8 mouse cellular contexts compared by ENCODE assay signal in the genomic region with DNA sequence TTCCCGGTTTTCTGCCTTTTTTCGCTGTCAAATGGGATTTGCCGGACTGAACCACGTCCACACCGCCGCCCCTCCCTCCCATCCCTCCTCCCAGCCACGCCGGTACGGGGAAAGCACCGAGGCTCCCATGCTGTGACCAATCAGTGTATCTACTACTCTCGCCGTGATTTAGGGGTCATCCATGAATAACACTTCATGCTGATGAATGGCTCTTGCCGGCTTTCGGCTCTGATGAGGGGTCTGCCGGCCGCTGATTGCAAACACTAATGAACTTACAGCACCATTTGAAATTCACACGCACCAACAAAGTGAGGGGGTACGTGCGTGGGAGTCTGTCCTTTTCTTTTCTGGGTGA. TPM values are rescaled to one million over a fixed set of nuclear protein-coding genes. Genes with fewer than 3 reads are reported as not detected.
DNase-seq lines count a peak whose midpoint lies in the region; ATAC-seq and TF ChIP-seq lines count a peak whose summit lies in the region.

A gene (minus strand): TSS at position 21 of the 355 bp plus-strand sequence.

- H3K4me1 ChIP-seq in lung, embryonic 14.5 days (ENCODE audit: insufficient read depth) = no peaks in the 10 kb centered on the region
- no peaks in the 10 kb centered on the region for H3K4me1 ChIP-seq in brown adipose tissue, adult 24 weeks (ENCODE audit: control insufficient read depth, insufficient read depth, insufficient read length, low read length)
- peaks cover 19% of the 10 kb centered on the region for H3K4me1 ChIP-seq in forebrain, embryonic 16.5 days (replicated peaks; ENCODE audit: control insufficient read depth, insufficient read depth, low read length)
- H3K4me1 ChIP-seq in midbrain, embryonic 13.5 days (replicated peaks) = peaks cover 51% of the 10 kb centered on the region

- H3K27ac ChIP-seq in lung, embryonic 14.5 days (ENCODE audit: low read depth) = peak within 1 kb of the TSS; percentile 54; the same call in 1 of the 2 replicates
- no peak within 1 kb of the TSS for H3K27ac ChIP-seq in brown adipose tissue, adult 24 weeks (replicated peaks; ENCODE audit: low read depth, low read length)
- H3K27ac ChIP-seq in forebrain, embryonic 16.5 days (ENCODE audit: low read length) = peak within 1 kb of the TSS; percentile 14; the same call in 1 of the 2 replicates
- H3K27ac ChIP-seq in midbrain, embryonic 13.5 days = peak within 1 kb of the TSS; percentile 92

- no peak for TF ChIP-seq CTCF in lung, embryonic 14.5 days (IDR thresholded peaks at IDR 0.05; ENCODE audit: low read depth)

- peak; percentile 43; the same call in 1 of the 2 replicates for ATAC-seq in lung, embryonic 14.5 days (ENCODE audit: insufficient read depth)
- peak; percentile 44; the same call in 1 of the 2 replicates for ATAC-seq in forebrain, embryonic 16.5 days
- ATAC-seq in midbrain, embryonic 13.5 days = peak; percentile 73
- no peak for ATAC-seq in megakaryocyte progenitor cell, adult 5-6 weeks (replicated peaks; ENCODE audit: poor library complexity)

- peaks cover 58% of the 10 kb centered on the region for H3K27me3 ChIP-seq in lung, embryonic 14.5 days (ENCODE audit: insufficient read depth, low read length)
- peaks cover 26% of the 10 kb centered on the region for H3K27me3 ChIP-seq in forebrain, embryonic 16.5 days (replicated peaks; ENCODE audit: control insufficient read depth, insufficient read depth, low read length)
- peaks cover 51% of the 10 kb centered on the region for H3K27me3 ChIP-seq in midbrain, embryonic 13.5 days

- peak within 1 kb of the TSS; percentile 69 for H3K9ac ChIP-seq in lung, embryonic 14.5 days
- H3K9ac ChIP-seq in forebrain, embryonic 16.5 days (replicated peaks; ENCODE audit: low read depth, low read length) = peak within 1 kb of the TSS; percentile 74
- H3K9ac ChIP-seq in midbrain, embryonic 13.5 days (replicated peaks) = peak within 1 kb of the TSS; percentile 91

- WGBS in lung, embryonic 14.5 days = 1% methylated on average over 19 of the region's 19 CpGs
- WGBS in forebrain, embryonic 16.5 days = 0% methylated on average over 19 of the region's 19 CpGs
- WGBS in midbrain, embryonic 13.5 days = under 1% methylated on average over 19 of the region's 19 CpGs

- peak within 1 kb of the TSS; percentile 80 for H3K4me2 ChIP-seq in lung, embryonic 14.5 days
- peak within 1 kb of the TSS; percentile 68 for H3K4me2 ChIP-seq in forebrain, embryonic 16.5 days (ENCODE audit: low read length)
- H3K4me2 ChIP-seq in midbrain, embryonic 13.5 days (replicated peaks) = peak within 1 kb of the TSS; percentile 92

- H3K9me3 ChIP-seq in lung, embryonic 14.5 days (ENCODE audit: low read depth, low read length) = no peaks in the 10 kb centered on the region
- no peaks in the 10 kb centered on the region for H3K9me3 ChIP-seq in forebrain, embryonic 16.5 days (ENCODE audit: control insufficient read depth, low read length)
- H3K9me3 ChIP-seq in midbrain, embryonic 13.5 days = no peaks in the 10 kb centered on the region

- H3K4me3 ChIP-seq in lung, embryonic 14.5 days (ENCODE audit: low read depth, low read length) = peak within 1 kb of the TSS; percentile 71
- H3K4me3 ChIP-seq in brown adipose tissue, adult 24 weeks (ENCODE audit: insufficient read depth, low read depth, low read length) = peak within 1 kb of the TSS; percentile 54
- H3K4me3 ChIP-seq in forebrain, embryonic 16.5 days (replicated peaks; ENCODE audit: low read length) = peak within 1 kb of the TSS; percentile 87
- H3K4me3 ChIP-seq in midbrain, embryonic 13.5 days (replicated peaks) = peak within 1 kb of the TSS; percentile 71

- DNase-seq in lung, embryonic 14.5 days = no peak
- DNase-seq in lung, postnatal 10 days = no peak
- peak in 1 of 2 experiments; percentile 37 for DNase-seq in layer of hippocampus, postnatal 10 days (ENCODE audit: low spot score in 2 of 2)
- DNase-seq in thymus, postnatal 25 days = no peak

- H3K36me3 ChIP-seq in lung, embryonic 14.5 days (ENCODE audit: insufficient read depth) = no peaks in the 10 kb centered on the region
- no peaks in the 10 kb centered on the region for H3K36me3 ChIP-seq in forebrain, embryonic 16.5 days (ENCODE audit: control insufficient read depth, insufficient read depth)
- no peaks in the 10 kb centered on the region for H3K36me3 ChIP-seq in midbrain, embryonic 13.5 days

RNA-seq across cellular contexts. Expression of the gene that starts here (rescaled TPM):
- 7.8 and 9.8 TPM in 2 replicates for polyA plus RNA-seq in lung, embryonic 14.5 days (2014; fragmentation: Nextera tagmentation; extraction: Ambion mirVana)
- 0.28 and 0.33 TPM in 2 replicates for polyA plus RNA-seq in brown adipose tissue, adult 24 weeks (2012; ENCODE audit: insufficient read depth, insufficient read length, missing spikeins)
- polyA plus RNA-seq in forebrain, embryonic 16.5 days (2015; fragmentation: Nextera tagmentation; extraction: Ambion mirVana) = 23.8 and 24.8 TPM in 2 replicates
- 100 to 1,000 TPM; 122 to 147 TPM for total RNA-seq in layer of hippocampus, postnatal 10 days (2021)
- polyA plus RNA-seq in midbrain, embryonic 13.5 days (2015; fragmentation: Nextera tagmentation; extraction: Ambion mirVana) = 41.3 and 57.1 TPM in 2 replicates
- not detected in 2 replicates for total RNA-seq in megakaryocyte progenitor cell, adult 5-6 weeks (2015)
- total RNA-seq in megakaryocyte progenitor cell, adult 5-6 weeks (2017) = not detected in 2 replicates

Comparison
In these comparisons a context has a peak if more than half of its experiments do, and no peak if none do; other contexts are left out.
1. RNA of the gene that starts here (total RNA-seq): 122 to 147 TPM in layer of hippocampus, postnatal 10 days; not detected in megakaryocyte progenitor cell, adult 5-6 weeks; every median in the first group is over 100 times any median in the second.
2. Peak in every context shown above with its lines, with median percentiles within 50 percentile points of each other: H3K4me2 ChIP-seq, H3K4me3 ChIP-seq and H3K9ac ChIP-seq.